Mouse (Mus musculus) brain, adult 2 months (tissue): Measurements from ENCODE around the gene Hrh2.

ENCODE experiments used
- DNase-seq: peaks from one replicate; pipeline ENCODE4 v3.0.0; 2011; ENCODE audit warnings: low read depth, low spot score

Hrh2 gene

DNA sequence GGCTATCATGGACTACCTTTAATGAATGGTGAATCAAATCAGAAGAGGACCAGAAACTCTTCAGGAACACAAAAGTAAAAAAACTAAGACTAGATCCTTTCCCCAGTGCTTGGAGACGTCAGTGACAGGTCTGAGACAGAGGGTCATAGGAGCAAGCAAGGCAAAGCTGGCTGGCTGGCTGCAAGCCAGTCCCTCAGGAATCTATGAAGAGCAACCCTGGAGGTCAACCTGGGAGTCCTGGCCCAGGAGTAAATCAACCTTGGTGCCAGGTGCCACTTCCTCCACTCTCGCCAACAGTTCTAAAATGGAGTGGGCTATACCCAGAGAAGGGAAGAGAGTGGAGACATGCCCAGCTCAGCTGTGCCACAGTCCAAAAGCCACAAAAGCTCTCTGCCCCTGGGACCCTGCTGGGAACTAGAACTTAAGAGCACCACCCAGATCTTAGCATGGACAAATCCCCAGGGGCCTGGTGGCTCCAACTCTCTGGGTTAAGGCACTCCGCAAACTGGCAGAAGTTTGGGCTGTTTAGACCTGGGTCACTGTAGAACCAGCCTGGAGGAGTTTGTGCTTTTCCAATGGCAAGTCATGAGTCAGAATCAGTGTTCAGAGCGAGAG is 15.4 kb upstream of the Hrh2 start:
- peak; percentile 46 for DNase-seq

DNA sequence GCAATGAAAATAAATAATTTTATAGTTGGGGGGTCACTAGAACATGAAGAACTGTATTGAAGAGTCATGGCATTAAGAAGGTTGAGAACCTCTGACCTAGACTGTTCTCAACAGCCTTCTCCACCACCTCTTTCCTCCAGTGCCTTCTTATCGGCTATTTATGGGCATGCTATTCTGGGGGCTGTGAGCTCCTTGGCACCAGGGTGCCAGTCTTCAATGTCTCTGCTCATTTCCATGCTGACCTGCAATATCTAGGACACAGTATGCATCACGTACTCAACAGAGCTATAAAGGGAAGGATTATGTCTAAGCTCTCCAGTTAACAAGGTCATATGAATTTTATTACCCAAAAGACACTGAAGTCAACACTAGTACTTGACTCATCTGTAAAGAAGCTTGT is 14.6 kb upstream of the Hrh2 start:
- DNase-seq, result peak; percentile 28

DNA sequence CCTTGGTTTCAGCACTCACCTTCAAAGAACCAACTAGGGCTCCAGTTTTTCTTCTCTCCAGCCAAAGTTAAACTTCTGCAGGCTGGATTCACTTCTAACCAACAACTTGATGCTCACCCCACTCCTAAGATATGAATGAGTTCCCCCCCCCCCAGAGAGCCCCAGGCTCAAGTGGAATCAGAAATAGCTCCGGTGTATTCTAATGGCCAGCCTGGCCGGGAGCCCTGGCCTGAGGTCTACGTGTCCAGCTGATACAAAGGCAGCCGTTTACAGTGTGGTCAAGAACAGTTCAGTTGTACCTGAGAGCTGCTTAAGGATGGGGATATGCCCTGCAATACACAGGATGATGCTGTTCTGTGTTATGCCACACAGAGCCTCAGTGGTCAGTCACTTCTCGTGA is 13.3 kb upstream of the Hrh2 start:
- no peak for DNase-seq

DNA sequence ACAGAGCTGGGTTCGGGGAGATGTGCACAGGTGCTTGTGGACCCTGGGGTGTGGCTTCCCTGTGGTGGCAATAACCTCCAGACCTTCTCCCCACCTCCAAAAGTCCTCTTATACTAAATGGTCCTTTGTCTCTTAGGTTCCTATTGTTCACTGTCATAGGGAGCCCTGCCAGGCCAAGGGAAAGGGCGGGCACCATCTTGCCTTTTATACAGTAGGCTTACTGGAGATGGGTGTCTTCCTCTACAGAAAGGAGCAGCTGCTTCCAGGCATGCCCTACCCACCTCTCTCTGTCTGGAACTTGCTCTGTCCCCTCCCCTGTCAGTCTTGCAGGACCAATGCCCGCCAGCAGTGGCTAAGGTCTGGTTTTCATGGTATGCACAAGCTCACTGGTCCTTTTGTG is 12.0 kb upstream of the Hrh2 start:
- no peak for DNase-seq

DNA sequence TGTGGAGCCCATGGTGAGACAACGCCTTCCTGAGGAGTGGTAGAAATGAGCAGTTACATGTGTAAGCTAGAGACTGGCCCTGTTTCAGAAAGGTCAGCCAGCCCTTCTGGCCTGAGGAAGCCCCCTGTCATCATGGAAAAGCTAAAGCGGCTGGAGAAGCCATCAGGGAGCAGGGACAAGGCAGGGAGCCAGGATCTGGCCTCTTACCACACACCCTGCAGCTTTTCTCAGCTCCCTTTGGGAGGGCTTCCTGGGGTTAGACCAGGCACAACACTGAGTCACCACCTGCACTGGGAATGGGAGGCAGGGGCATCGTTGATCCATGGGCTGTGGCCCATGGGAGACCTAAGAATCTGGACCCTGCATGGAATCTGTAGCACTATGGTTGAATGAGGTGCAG is 11.5 kb upstream of the Hrh2 start:
- no peak for DNase-seq

DNA sequence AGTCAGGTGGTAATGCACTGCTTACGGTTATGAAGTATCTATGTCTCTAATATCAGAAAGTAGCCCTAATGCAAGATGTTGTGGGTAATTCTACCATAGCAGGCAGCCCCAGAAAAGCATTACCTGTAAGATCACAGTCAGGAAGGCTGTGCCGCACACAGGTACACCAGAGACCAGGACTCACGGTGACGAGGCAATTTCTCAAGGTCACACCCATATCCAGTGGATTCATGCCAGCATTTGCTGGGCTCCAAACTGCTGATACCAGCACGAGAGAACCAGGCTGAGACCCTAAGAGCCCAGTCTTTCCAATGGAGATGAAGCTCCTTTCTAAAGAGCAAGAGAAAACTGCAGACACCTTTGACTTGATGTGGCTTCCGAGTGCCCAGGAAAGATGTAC is 10.6 kb upstream of the Hrh2 start:
- DNase-seq, result no peak

DNA sequence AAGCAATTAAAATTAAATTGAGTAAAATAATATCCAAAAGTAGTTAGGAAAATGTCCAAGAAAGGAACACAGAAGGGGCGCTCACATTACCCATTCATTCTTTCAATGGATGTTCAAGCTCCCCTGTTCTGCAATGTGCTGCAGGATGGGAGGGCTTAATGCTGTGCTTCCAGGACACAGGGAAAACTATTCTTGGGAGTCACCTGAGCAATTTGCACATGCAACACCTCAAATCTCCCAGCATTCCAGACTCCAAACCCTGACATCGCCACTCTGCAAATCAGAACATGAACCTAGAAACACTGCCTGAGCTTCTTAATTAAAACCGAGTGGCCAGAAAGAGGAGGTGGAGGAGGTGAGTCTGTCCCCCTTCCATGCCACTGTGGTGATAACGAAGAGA is 10.0 kb upstream of the Hrh2 start:
- DNase-seq, result no peak

DNA sequence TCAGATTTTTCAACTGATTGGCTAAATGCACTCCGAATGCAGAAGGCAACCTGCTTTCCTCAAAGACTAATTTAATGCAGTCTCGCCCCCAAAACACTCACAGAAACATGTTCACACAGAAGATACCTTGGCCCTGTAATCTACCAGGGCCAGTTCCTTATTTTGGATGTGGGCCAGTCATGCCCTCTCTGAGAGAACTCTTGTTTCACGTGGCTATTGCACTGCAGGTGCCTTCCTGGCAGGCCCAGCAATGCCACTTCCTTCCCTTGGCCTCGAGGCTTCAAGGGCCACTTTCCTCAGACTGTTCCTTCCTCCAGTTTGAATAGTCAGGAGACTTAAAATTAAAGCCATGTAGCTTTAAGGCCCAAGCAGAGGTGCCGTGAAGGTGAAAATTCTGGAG is 5.5 kb upstream of the Hrh2 start:
- no peak for DNase-seq

DNA sequence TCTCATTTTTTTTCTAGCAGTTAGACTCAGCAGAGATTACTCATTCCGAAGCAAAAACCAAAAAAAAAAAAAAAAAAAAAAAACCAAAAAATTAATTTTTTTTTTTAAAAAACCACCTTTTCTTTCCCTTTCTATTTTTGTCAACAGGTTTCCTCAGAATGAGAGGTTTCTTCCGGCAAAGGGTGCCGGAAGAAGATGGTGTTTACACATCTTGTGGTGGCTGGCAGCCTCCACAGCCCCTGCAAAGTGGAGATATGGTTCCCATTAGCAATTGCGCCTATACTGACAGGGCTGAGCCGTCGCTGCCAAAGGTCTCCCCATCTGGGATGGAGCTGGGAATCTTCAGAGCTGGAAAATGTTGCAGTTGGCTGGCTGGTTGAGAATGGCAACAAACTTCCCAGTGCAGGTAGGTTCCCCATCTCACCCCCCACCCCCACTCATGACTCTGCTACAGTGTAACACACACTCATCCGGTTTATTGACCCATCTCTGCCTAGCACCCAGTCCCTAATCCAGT is 3.7 kb upstream of the Hrh2 start:
- no peak for DNase-seq

DNA sequence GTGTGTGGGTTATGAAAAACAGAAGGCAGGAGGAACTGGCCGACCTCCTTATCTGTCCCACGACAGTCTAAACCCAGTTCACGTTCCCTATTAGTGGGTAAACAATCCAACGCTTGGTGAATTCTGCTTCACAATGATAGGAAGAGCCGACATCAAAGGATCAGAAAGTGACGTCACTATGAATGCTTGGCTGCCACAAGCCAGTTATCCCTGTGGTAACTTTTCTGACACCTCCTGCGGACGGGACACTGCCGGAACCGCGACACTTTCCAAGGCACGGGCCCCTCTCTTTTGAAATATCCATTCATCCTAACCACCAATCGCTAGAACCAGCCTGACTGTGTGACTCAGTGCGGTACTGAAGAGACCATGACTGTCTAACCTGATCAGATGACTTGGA is 2.0 kb upstream of the Hrh2 start:
- DNase-seq, result peak; percentile 87

DNA sequence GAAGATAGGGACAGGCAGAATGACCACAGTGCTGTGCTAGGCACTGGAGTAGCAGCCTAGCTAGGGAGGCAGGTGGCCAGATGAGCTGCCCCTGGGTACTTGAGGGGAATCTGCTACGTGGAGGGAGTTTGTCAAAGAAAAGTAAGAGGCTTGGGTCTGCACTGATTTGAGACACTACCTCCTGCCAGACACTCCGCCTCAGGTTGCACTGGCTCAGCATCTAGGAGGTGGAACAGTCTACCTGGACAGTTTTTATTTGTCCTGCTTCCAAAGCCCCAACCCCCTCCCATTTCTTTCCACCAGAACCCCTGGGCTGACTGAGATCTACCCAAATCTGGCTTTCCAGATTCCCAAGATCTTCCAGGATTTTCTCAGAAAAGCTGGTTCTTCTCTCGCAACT is 748 bp upstream of the Hrh2 start:
- no peak for DNase-seq

DNA sequence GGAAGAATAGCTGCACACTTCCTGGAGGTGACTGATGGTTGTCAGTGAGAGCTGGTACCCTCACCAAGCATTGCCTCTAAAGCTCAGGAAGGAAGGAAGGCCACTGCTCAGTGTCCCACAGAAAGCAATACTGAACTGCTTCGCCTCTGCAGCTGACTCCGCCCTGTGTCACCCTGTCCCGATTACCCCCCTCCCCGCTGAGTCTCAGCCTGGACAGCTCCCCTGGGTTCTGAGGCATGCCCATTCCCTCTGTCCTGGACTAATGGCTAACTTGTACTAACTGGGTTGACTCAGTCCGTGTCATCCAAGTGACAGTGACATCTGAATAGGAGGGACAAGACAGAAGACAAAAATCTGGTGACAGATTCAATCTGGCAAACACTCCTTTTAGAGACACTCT is 1.7 kb downstream of the Hrh2 start:
- DNase-seq, result no peak

DNA sequence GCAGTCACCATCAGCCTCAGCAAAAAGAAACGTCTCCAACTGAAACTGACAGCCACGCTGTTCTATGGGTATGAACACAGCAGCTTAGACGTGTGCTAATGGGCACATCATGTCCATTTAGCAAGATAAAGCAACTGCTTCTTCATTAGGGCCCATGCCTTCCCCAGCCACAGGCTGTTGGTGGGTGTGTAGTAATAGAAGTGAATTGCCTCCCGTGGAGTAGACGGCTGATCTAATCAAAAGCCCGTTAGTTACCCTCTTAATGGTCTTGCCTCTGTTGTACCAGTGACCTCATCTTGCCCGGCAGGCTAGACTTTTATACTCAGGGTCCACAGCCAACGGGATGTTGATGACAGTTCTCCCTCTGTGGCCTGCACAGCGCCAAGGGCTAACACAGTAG is 7.1 kb downstream of the Hrh2 start:
- DNase-seq, result no peak

DNA sequence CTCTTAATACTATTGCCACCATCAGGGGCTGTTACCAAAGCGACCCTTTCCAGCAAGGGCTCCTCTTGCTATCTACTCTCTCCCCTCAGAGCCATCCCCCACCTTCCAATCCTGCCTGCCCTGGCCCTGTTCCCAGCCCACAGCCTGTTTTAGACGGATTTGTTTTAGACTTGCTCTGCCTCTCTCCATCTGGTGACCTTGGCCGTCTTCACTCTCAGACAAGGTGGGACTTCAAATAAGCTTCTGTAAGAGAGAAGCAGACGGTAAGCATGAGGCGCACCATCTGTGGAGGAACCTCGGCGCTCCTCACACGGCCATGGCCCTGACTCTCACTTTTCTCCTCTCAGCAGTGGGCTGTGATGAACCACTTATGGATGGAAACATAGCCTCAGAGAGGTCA is 10.5 kb downstream of the Hrh2 start:
- peak; percentile 92 for DNase-seq

DNA sequence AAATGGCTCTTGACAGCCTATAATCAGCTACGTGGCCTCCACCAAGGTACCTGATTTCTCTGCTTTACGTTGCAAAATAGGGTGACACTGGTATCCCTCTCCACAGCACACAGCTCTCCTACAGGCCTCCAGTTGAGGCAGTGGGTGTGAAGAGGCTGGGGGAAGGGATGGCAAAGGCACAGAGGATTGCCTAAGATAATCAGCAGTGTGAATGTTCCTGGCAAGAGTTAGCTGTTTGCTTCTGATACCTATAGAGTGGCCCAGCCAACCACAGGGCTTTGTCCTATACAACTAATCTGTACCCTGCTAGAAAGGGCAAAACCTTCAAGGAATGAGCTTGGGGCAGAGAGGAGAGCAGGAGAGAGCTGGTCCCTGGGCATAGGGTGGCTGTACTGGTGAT is 11.5 kb downstream of the Hrh2 start:
- peak; percentile 59 for DNase-seq

DNA sequence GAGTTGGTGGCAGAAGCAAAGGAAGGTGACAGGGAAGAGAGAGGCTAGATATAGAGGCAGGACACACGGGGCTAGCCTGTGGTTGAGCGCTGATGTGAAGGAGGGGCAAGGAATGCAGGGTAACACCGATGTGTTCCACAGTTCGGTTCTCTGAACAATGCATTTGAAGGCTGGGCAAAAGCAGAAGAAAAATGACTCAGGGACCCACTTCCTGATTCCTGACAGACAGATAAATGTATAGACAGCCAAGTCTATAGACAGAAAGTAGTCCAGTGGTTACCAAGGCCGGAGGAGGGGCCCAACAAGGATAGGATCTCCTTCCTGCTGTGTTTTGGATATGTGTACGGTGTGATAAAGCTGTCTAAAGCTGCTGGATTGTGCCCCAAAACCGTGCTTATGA is 13.3 kb downstream of the Hrh2 start:
- DNase-seq, result no peak

DNA sequence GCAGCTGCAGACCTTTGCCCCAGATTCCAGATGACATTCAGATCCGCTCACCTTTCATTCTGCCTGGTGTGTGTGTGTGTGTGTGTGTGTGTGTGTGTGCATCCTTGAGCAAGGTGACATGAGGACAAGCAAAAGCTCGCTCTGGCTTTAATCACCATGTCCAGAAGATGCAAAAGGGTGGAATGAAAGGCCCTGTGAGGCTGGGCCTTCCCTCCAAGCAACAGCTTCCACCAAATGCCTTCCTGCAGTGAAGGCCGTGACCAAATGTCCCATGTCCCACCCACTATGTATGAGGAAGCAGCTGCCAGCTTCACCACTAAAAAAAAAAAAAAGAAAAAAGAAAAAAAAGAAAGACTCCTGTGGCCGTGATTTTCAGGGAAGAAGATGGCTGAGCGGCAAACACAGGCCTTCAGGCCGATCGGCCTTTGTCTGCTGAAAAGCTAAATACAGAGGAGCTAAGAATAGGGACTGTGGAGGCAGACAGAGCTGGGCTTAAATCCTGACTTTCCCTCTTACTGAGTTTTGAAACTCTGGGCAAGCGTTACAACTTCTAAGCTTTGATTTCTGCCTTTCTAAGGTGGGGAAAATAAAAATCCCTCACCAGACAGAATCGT is 14.3 kb downstream of the Hrh2 start:
- DNase-seq, result peak; percentile 73

DNA sequence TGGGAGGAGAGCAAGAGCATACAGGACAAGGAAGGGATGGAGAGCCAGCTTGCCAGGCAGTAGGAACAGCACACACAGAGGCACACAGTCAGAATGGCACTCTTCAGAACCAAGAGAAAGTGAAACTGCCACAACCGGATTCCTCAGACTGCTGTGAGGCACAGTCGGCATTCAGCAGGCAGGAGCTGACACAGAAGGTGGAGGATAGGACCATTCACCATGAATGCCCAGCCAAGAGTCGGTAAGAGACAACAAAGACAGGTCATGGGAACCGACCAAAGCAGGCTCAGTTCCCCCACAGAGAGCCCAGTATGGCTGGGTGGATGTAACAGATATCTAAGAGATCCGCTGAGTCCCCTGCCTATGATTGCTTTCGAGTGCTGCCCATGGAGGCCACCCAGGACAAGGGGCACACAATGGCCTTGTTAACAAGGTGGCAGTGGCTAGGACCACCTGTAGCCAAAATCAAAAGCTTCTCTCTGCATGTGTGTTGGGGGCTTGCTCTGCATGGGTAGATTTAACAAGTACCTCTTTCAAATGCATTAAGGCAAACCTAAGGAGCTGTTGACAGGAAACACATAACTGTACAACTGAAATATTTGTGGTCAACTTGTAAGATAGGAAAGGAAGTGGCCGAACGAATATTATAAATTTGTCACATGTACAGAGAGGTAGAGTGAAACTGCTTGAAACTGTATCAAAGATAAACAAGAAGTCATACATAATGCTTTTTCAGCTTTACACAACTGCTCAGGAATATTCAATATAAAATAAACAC is 17.7 kb downstream of the Hrh2 start:
- DNase-seq, result no peak

DNA sequence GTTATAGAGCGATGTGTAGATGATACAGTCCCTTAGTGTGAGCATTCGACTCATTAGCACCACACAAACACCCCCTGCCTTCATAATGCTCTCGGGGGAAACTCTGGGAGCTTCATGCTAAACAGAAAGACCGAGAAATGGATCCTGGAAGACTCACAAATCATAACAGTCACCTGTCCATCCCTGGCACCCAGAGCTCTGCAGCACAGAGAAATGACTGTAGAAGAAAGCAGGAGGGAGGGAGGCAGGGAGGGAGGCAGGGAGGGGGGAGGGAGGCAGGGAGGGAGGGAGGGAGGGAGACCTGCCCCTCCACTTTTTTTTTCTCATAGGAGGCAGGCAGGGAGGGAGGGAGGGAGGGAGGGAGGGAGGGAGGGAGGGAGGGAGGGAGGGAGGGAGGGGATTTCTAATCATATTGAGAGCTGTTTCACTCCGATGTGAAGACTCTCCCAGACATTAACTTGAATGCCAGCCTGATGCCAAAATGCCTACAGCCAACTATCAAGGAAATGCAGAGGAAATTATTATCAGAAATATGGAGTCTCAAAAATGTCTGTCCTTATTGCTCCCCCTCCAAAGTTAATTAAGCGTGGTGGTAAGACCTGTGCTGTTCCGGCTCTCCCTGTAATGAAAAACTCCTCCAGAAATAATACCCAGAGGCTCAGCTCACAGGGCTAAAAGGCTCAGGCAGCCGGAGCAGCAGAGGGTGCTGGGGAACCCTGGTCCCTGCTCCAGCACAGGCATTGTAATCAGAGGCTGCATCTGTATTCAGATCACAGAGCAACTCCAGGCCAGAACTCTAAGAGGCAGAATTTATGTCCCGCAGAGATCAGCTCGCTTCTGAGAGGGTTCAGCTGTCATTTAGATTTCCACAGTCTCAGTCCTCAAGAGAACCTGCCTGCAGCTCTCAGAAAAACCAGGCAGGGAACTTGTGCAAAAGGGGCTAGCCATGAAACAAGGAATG is 19.9 kb downstream of the Hrh2 start:
- peak; percentile 79 for DNase-seq

DNA sequence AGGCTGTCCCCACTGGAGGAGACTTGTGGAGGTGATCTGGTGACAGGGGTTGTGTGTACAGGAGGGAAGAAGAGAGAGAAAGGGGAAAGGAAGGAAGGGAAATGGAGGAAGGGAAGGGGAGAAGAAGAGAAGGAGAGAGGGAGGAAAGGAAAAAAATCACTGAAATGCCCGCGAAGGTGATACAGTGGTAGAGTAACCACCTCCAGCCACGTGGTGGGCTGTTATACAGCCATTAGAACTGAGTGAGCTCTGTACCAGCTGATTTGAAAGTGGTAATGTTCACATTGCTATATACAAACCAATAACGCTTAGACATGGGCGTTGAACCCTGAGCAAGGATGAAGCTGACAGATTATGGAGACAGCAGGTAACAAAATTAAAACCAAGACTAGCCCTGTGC is 20.6 kb downstream of the Hrh2 start:
- no peak for DNase-seq

DNA sequence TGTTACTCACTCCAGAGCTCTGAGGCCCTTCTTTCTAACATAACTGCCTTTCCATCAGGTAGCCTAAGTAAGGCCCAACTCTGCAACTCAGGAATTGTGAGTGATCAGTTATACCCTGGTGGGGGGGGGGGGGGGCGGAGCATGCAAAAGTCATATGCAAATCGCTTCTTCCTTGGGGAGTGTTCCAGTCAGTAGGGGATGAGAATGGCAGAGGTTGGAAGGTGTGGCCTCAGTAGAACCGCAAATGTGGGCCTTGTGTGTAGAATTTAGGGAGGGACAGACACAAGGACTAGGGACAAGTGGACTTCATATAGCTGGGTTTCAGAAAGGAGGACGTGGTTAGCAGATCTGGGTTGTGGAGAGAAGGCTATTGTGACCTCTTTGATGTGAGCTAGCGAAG is 23.3 kb downstream of the Hrh2 start:
- DNase-seq, result no peak

DNA sequence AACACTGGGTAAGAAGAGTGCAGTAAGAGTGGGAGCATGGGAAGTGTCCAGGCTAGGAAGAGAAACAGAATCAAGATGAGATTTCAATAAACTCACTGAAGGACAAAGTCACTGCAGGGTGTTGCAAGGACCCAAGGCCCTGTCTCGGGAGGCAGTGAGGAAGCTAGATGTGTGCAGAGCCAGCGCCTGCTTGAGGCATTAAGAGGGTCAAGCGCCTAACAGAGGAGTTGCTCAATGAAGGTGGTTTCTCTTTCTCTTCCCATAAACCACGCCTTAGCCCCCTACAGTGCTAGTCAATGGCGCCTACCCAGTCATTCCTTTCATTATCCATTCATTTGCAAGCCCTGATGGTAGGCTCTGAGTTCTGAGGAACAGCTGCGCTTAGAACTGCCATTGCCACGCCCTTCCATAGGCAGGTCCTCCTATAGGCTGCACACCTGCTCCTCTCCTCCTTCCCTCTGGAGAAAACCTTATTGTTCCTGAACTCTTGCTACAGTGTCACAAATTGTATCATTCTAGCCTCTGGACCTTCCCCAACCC is 23.9 kb downstream of the Hrh2 start:
- DNase-seq, result no peak
